Mouse (Mus musculus): ENCODE results near the gene Pcx. TPM values are rescaled to one million over a fixed set of nuclear protein-coding genes. Genes with fewer than 3 reads are reported as not detected.

Gene Pcx
- polyA plus RNA-seq, 1 experiment: 249 TPM

GRCm38 (mm10) chr19:4496535-4497262 lies 13.6 kb upstream of the Pcx start:
- no peak for DNase-seq (ENCODE audit: low read depth)

- DNase-seq (ENCODE audit: low read depth): peak; percentile 92
Measured at GRCm38 (mm10) chr19:4497263-4497973, 12.9 kb upstream of the Pcx start.

- no peak for DNase-seq (ENCODE audit: low read depth)
Measured at GRCm38 (mm10) chr19:4498062-4498933, 12.0 kb upstream of the Pcx start, which contains the start of gene 2010003K11Rik. Gene 2010003K11Rik (minus strand): TSS chr19:4498583.

GRCm38 (mm10) chr19:4502701-4503100 lies 7.6 kb upstream of the Pcx start:
- DNase-seq (ENCODE audit: low read depth): no peak

- DNase-seq (ENCODE audit: low read depth): peak; percentile 86
Measured at GRCm38 (mm10) chr19:4504830-4505229, 5.4 kb upstream of the Pcx start.

- DNase-seq (ENCODE audit: low read depth): no peak
Measured at GRCm38 (mm10) chr19:4507746-4508145, 2.5 kb upstream of the Pcx start.

GRCm38 (mm10) chr19:4511116-4511841 lies 1.0 kb downstream of the Pcx start:
- DNase-seq (ENCODE audit: low read depth): no peak

- no peak for DNase-seq (ENCODE audit: low read depth)
Measured at GRCm38 (mm10) chr19:4513236-4513858, 3.1 kb downstream of the Pcx start.

- DNase-seq (ENCODE audit: low read depth): no peak
Measured at GRCm38 (mm10) chr19:4515746-4516145, 5.5 kb downstream of the Pcx start.

- DNase-seq (ENCODE audit: low read depth): no peak
Measured at GRCm38 (mm10) chr19:4516288-4516687, 6.0 kb downstream of the Pcx start.

GRCm38 (mm10) chr19:4517483-4517882 lies 7.2 kb downstream of the Pcx start:
- no peak for DNase-seq (ENCODE audit: low read depth)

- no peak for DNase-seq (ENCODE audit: low read depth)
Measured at GRCm38 (mm10) chr19:4521426-4522050, 11.3 kb downstream of the Pcx start.

- DNase-seq (ENCODE audit: low read depth): no peak
Measured at GRCm38 (mm10) chr19:4534646-4535045, 24.4 kb downstream of the Pcx start.

- DNase-seq (ENCODE audit: low read depth): no peak
Measured at GRCm38 (mm10) chr19:4535922-4536321, 25.6 kb downstream of the Pcx start.

- DNase-seq (ENCODE audit: low read depth): peak; percentile 88
Measured at GRCm38 (mm10) chr19:4536606-4537005, 26.3 kb downstream of the Pcx start.

GRCm38 (mm10) chr19:4540263-4540662 lies 30.0 kb downstream of the Pcx start:
- no peak for DNase-seq (ENCODE audit: low read depth)

GRCm38 (mm10) chr19:4540992-4541391 lies 30.7 kb downstream of the Pcx start:
- DNase-seq (ENCODE audit: low read depth): no peak

- DNase-seq (ENCODE audit: low read depth): no peak
Measured at GRCm38 (mm10) chr19:4542081-4542480, 31.8 kb downstream of the Pcx start.

- no peak for DNase-seq (ENCODE audit: low read depth)
Measured at GRCm38 (mm10) chr19:4545091-4545490, 34.8 kb downstream of the Pcx start.

GRCm38 (mm10) chr19:4545841-4546240 lies 35.6 kb downstream of the Pcx start:
- DNase-seq (ENCODE audit: low read depth): no peak

GRCm38 (mm10) chr19:4547801-4548200 lies 37.5 kb downstream of the Pcx start:
- no peak for DNase-seq (ENCODE audit: low read depth)

Data from gonadal fat pad, adult 2 months (tissue).